Mouse (Mus musculus): ENCODE measurements around the gene Gm3298. TPM values are rescaled to one million over a fixed set of nuclear protein-coding genes. Genes with fewer than 3 reads are reported as not detected.
"Not testable (repeated sequence)": the region's sequence is repeated elsewhere in the genome, so short reads cannot be mapped to it uniquely, and the experiment has no call there.

Gm3298 gene
- not detected in 2 replicates for total RNA-seq (2021)
- long read RNA-seq = 0 reads

GRCm38 (mm10) chr14:5015591-5015990 is at the start of gene Gm3298:
Gene Gm3298, plus strand, starts transcription at chr14:5015891.
- not testable (repeated sequence) for DNase-seq

- not testable (repeated sequence) for DNase-seq
Observed at GRCm38 (mm10) chr14:4983635-4984034, 32.1 kb upstream of the Gm3298 start, which contains the start of gene Gm8297. Gene Gm8297, plus strand, starts transcription at chr14:4983935.

- not testable (repeated sequence) for DNase-seq
Observed at GRCm38 (mm10) chr14:5050329-5050728, 34.6 kb downstream of the Gm3298 start, which contains the start of gene 4930555G01Rik. Gene 4930555G01Rik, plus strand, starts transcription at chr14:5050629.

Other genes with a start within 250 kb of the Gm3298 start
- not detected in 2 replicates for gene Gm9602, start 239.6 kb upstream of the Gm3298 start, total RNA-seq (2021)
- gene Gm3269, start 177.8 kb upstream of the Gm3298 start, total RNA-seq (2021) = not detected in 2 replicates
- gene Gm3264, start 160.3 kb upstream of the Gm3298 start, total RNA-seq (2021) = 0.97 TPM in 1 of 2 replicates, not detected in the other
- not detected in 2 replicates for gene Gm3278, start 123.5 kb upstream of the Gm3298 start, total RNA-seq (2021)
- gene Gm8297, start 32.0 kb upstream of the Gm3298 start, total RNA-seq (2021) = not detected in 2 replicates
- not detected in 2 replicates for gene 4930555G01Rik, start 34.7 kb downstream of the Gm3298 start, total RNA-seq (2021)
- gene Gm8281, start 55.1 kb downstream of the Gm3298 start, total RNA-seq (2021) = not detected in 2 replicates
- not detected in 2 replicates for gene Gm8279, start 115.6 kb downstream of the Gm3298 start, total RNA-seq (2021)
- not detected in 2 replicates for gene Gm3317, start 148.6 kb downstream of the Gm3298 start, total RNA-seq (2021)
- not detected in 2 replicates for gene Gm8271, start 169.9 kb downstream of the Gm3298 start, total RNA-seq (2021)
- not detected in 2 replicates for gene Gm3526, start 244.7 kb downstream of the Gm3298 start, total RNA-seq (2021)

All from adrenal gland, postnatal 25 days (tissue).